Mouse (Mus musculus): ENCODE results near the gene Grem2.

The Grem2 gene

DNA sequence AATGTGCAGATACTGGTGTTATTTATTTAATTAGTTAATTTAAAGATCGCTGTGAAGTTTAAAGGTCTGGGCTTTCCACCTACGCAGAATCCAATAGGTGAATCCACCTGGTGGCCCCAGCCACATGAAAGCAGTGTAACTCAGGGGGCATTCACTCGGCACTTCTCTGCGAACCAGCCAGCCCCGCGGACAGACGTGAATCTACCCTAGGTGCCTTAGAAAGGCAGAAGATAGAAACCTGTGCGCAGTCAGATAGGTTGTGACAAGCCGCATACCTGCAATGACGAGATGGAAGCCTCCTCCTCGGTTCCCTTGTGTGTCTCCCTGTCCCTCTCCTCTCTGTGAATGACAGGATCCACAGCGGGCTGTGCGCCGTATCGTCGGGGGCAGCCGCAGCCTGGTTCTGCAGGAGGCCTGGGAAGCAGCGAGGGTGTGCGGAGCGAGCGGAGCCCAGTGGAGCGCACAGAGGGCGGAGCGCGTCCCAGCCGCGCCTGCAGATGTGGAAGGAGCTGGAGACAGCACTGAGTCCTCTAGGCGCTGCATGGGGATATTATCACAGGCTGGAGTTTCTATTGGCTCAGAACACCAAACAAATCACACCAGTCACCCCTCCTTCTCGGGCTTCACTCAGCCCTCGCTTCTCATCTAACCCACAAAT is at the start of gene Grem2:
Gene Grem2 (minus strand): TSS at position 522 of the 658 bp plus-strand sequence.
- no peak for DNase-seq

- no peak for DNase-seq
These were observed 38.2 kb upstream of the Grem2 start for GRCm38 (mm10) chr1:174959837-174960236.

GRCm38 (mm10) chr1:174931003-174931619 is 9.5 kb upstream of the Grem2 start:
- DNase-seq = no peak

DNA sequence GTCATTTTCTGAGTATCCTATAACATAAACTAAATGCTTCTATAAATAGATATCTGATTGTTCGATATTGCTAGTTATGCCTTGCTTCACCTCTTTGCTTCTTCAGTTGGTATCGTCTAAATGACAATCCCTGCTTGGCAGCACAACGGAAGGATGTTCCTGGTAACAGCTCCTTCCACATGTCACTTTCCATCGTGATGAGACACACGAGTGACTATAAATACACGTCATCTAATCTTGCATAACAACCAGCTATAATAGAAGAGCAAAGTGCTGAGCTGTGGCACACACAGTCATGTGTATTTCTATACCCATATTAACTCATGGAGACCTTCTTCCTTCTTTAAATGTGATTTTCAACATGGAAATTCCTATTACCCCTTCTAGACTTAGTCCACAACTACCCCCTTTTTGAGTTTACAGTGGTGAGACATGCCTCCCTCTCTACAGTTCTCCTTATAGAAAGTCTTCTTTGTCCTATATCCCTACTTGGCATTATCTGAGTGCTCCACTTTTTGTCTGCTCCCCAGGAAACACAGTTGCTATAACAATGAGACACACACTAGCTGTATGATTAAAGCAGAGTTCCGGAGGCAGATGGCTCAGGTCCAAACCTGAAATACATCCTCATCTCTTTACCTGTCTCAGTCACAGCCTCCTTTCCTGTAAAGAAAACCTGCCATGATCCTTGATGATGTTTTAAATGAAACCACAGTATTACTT is 8.0 kb upstream of the Grem2 start:
- no peak for DNase-seq

GRCm38 (mm10) chr1:174918949-174919348 is 2.7 kb downstream of the Grem2 start:
- DNase-seq = no peak

DNA sequence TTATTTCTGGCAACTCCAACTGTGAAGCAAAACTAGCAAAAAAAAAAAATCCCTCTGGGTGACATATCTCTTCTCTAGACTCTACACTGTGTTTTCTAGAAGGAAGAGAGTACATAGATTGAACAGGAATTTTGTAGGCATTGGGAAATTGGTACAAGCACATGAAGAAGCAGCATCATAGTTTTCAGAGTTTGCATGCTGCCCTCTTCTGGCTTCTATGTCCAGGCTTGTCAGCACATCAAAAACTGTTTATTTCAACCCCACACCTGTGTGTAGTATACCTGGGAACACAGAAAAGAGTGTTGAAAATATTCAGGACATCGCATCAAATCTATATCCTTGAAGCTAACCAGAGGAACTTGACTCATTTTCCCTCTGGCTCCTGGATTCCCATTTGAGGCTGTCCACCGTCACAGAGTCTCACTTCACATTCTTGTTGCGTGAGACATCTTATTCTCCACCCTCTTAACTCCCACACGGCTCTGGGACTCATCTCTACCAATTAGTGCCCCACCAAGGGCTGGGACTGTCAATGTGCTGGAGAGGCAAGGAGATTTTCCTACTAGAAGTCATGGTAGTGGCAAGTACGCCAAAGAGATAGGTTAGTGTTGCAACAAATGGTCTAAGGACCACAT is 3.3 kb downstream of the Grem2 start:
- no peak for DNase-seq

- no peak for DNase-seq
These were observed 11.8 kb downstream of the Grem2 start for GRCm38 (mm10) chr1:174909834-174910233.

DNA sequence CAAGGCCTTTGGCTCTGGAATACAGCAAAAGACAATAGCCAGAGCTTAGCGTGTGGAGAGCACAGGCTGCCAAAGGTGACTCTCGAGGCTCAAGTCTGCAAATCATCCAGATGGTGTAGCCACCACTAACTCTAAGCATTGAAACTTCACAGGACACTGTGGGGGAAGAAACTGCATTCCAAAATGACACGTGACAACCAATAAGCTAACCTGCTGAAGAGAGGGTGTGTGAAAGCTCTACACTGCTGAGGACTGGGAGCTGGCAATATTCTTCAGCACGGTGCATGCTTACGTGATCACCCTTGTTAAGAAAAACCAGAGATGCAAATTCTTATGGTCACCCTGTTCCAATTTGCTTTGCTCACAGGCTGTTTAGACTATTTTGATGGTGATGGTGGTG is 13.4 kb downstream of the Grem2 start:
- DNase-seq = no peak

GRCm38 (mm10) chr1:174907637-174908036 is 14.0 kb downstream of the Grem2 start:
- no peak for DNase-seq

- no peak for DNase-seq
These were observed 18.9 kb downstream of the Grem2 start for GRCm38 (mm10) chr1:174902755-174903154.

DNA sequence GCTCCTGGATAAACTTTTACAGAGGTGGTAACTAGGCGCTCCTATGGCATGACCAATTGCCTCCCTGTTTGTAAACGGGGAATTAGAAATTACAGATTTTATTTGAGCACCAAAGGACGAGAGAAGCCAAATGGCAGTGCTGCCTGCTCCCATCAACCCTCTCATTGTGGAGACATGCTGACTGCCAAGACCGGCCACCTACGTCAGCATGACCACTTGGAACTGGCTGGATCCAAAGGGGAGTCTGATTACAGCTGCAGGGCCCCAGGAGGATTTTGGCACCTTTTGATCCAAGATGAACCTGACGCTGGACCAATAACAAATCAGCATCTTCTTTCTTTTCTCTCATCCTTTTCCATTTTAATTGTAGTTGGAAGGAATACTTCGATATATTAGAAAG is 29.1 kb downstream of the Grem2 start:
- DNase-seq = no peak

DNA sequence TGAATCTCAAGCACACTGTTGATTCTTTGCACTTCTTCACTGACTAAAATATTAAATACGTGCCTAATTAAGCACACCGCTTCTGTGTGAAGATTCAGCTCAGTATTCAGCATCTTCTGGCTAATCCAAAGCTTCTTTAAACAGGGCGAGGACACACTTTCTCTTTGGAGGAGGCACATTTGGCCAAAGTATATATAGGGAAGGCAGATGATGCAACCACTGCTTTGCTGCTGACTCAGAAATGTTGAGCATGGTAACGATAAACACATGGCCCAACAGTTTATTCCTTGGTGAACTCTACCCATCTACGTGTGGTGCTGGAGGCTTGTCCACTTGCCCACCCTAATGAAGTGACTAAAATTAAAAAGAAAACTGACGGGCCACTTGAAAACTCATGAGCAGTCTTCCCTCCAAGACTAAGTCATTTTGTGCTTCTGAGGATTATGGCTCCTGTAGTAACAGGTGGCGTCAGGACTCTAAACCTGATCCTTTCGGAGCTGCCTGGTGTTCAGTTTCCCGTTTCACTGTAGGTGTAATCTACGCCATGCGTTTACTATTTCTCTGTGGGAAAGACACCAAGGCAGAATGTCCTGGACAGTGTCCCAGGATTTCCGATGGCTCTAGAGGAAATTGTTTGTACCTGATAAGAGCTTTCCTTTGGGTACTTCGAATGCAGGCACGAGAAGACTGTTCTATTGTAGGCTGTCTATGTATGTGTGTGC is 32.8 kb downstream of the Grem2 start:
- DNase-seq = no peak

DNA sequence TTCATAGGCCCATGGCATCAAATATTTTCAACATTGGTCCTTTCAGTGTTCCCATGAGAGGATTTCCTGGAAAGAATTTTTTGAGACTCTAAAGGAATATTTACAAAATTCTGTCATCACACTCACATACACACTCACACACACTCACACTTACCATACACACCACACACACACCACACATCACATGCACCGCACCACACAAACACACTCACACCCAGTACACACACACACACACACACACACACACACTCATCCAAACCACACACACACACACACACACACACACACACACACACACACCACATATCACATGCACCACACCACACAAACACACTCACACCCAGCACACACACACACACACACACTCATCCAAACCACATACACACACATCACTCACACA is 33.5 kb downstream of the Grem2 start:
- no peak for DNase-seq

DNA sequence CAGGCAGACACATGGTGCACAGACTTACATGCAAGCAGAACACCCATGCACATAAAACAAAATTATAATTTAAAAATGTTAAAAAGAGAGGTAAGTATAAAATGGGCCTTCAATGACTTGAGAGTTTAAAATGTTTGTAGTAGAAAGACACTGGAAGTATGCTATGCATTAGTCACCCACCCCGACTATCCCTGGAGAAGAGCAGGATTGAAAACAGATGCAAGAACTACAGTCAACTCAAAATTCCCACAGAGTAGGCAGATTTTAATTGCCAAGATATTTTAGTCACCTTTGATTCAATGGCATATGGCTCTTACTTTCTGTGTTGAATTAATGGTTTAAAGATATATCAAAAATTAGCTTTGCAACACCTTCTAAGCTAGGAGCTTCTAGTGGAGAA is 39.1 kb downstream of the Grem2 start:
- DNase-seq = no peak

DNA sequence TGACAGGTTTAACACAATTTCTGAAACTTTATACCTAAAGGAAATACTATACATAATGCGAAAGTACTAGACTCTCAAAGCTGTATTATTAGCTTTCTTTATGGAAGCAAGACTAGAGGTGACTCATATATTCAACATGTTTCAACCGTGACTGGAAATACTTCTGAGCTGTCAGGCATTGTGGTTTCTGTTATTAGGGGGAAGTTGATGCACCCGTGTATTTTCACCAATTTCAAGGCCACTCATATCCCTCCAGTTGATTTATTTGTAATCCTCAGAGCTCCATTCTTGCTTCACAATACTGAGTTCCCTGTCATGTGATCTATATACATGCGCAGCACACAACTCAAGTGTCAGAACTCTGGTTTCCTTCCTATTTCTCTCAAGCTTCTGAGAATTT is 46.4 kb downstream of the Grem2 start:
- DNase-seq = no peak

GRCm38 (mm10) chr1:174860407-174861118 is 61.1 kb downstream of the Grem2 start:
- DNase-seq = peak; percentile 36 to 61

DNA sequence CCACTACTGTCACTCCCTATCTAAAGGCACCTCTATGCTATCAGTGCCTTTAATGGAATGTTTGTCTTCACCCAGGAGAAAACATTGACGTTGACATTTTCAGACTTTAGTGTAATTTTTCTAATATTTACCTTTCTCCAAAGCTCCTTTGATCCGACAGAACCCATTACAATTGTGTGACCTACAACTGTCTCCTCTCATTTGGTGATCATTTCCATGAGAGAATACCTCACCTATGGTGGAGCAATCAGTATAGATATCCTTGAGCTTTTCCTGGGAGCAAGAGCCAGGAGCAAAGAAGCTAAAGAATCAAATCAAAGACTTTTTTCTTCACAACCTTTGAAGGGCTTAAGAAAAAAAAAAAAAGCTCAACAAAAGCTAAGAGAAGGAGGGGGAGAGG is 65.4 kb downstream of the Grem2 start:
- DNase-seq = no peak

GRCm38 (mm10) chr1:174844786-174845185 is 76.8 kb downstream of the Grem2 start:
- DNase-seq = no peak

DNA sequence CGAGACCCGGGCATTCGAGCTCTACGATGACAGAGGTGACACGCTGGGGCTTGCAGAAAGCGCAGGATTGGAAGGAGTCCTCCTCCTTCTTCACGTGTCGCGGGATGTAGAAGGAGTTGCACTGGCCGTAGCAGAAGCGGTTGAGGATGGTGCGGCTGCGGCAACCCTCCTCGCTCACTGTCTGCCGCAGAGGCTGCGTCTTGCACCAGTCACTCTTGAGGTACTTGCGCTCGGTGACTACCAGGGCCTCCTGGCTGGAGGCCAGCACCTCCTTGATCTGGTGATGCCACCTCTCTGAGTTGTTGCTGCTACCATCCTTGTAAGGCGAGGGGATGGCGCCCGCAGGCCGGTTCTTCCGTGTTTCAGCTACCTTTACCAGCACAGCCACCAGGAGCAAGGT is 84.8 kb downstream of the Grem2 start:
- DNase-seq = no peak

- no peak for DNase-seq
These were observed 95.1 kb downstream of the Grem2 start for GRCm38 (mm10) chr1:174826562-174826961.

- no peak for DNase-seq
These were observed 109.8 kb downstream of the Grem2 start for GRCm38 (mm10) chr1:174811846-174812245.

- no peak for DNase-seq
These were observed 133.0 kb downstream of the Grem2 start for GRCm38 (mm10) chr1:174788617-174789016.

Data from kidney, adult 8-10 months (tissue).